In the genomic region with DNA sequence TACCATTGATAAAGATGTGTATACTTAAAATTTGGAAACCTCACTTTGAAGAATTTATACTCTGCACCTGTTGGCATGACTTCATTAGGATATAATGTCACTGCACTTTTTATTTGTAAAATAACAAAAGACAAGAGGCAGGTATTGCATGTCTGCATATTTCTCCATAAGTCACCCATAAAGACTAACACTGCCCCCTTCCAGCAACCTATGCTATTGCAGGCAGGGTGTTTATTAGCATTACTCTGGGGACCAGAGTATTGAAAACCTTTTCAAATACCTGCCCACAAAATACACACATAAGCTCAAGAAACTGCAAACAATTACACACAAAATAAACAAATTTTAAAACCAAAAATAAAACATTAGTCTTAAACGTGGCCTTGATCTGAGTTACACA, we compare ENCODE assay signal across 17 mouse cellular contexts. TPM values are rescaled to one million over a fixed set of nuclear protein-coding genes. Genes with fewer than 3 reads are reported as not detected.
DNase-seq lines count a peak whose midpoint lies in the region; ATAC-seq and TF ChIP-seq lines count a peak whose summit lies in the region.
"Had no signal": no experiment of that assay in that cellular context is flagged by ENCODE, and none has a peak within 500 bp of the region (broad histone marks: within the 10 kb centered on the region; RNA-seq: fewer than 3 reads in every experiment).

No protein-coding gene starts in this region.

- intact Hi-C loops in left cerebral cortex, adult 2 months (cut with DNase I) = no loop called here
- intact Hi-C loops in left cerebral cortex, postnatal 14 days (cut with DNase I) = no loop called here

- TF ChIP-seq RAD21 in MEL (IDR thresholded peaks at IDR 0.05; ENCODE audit: low read depth, low read length) = no peak

- peak; percentile 52 for TF ChIP-seq CTCF in left cerebral cortex, adult 2 months (IDR thresholded peaks at IDR 0.05)
- no peak; a peak in 2 of 6 replicates for TF ChIP-seq CTCF in MEL (IDR thresholded peaks at IDR 0.05 in 2 of 3, conservative IDR thresholded peaks at IDR 0.05 in 1 of 3; ENCODE audit: control insufficient read depth in 1 of 3, insufficient read depth in 1 of 3, low read depth in 2 of 3, low read length in 3 of 3, poor library complexity in 1 of 3, severe bottlenecking in 1 of 3)

- TF ChIP-seq EP300 in MEL (IDR thresholded peaks at IDR 0.05; ENCODE audit: low read depth in 1 of 2, low read length in 2 of 2) = no peak

- peak; percentile 7 for DNase-seq in forebrain, embryonic 14.5 days (ENCODE audit: low spot score)
- no peak for DNase-seq in left cerebral cortex, adult 2 months (ENCODE audit: extremely low spot score in 1 of 2, low spot score in 2 of 2)
- DNase-seq in left cerebral cortex, postnatal 14 days (ENCODE audit: low spot score in 2 of 2) = no peak
- peak; percentile 3 for DNase-seq in MEL (ENCODE audit: low read depth, low spot score)
- DNase-seq in mesoderm, embryonic 11.5 days (ENCODE audit: low read depth, low spot score) = peak; percentile 1
- no peak for DNase-seq in ovary, postnatal 10 days (ENCODE audit: low spot score)
- DNase-seq: heart, postnatal 36 days; kidney, adult 8-10 months had no signal

- no peak for TF ChIP-seq POLR2A in MEL (IDR thresholded peaks at IDR 0.05; ENCODE audit: control insufficient read depth in 1 of 2, insufficient read depth in 1 of 2, low read depth in 1 of 2, low read length in 2 of 2, poor library complexity in 1 of 2)

- 31% methylated on average over 1 of the region's 1 CpGs for WGBS in forebrain, embryonic 14.5 days
- WGBS in forebrain, embryonic 13.5 days = 43% methylated on average over 1 of the region's 1 CpGs

- no peaks in the 10 kb centered on the region for H3K4me1 ChIP-seq in forebrain, embryonic 14.5 days (ENCODE audit: control insufficient read depth, insufficient read depth, low read length)
- H3K4me1 ChIP-seq in forebrain, embryonic 13.5 days = no peaks in the 10 kb centered on the region
- no peaks in the 10 kb centered on the region for H3K4me1 ChIP-seq in MEL (ENCODE audit: control insufficient read depth in 1 of 2, insufficient read depth in 2 of 2, low read length in 2 of 2)
- H3K4me1 ChIP-seq: embryonic facial prominence, embryonic 15.5 days had no signal

- no peaks in the 10 kb centered on the region for H3K36me3 ChIP-seq in forebrain, embryonic 14.5 days (ENCODE audit: control insufficient read depth, insufficient read depth, low read length)
- no peaks in the 10 kb centered on the region for H3K36me3 ChIP-seq in forebrain, embryonic 13.5 days (ENCODE audit: poor library complexity, severe bottlenecking)
- no peaks in the 10 kb centered on the region for H3K36me3 ChIP-seq in MEL (ENCODE audit: control insufficient read depth in 1 of 2, insufficient read depth in 2 of 2, low read length in 2 of 2)
- H3K36me3 ChIP-seq: embryonic facial prominence, embryonic 15.5 days had no signal

- H3K9ac ChIP-seq in forebrain, embryonic 14.5 days (ENCODE audit: low read length) = no peak overlapping the region
- no peak overlapping the region for H3K9ac ChIP-seq in forebrain, embryonic 13.5 days
- H3K9ac ChIP-seq in MEL (ENCODE audit: control insufficient read depth, low read depth, low read length, poor library complexity, severe bottlenecking) = no peak overlapping the region
- H3K9ac ChIP-seq: embryonic facial prominence, embryonic 15.5 days had no signal

- no peak overlapping the region for H3K4me2 ChIP-seq in forebrain, embryonic 14.5 days (ENCODE audit: low read length)
- no peak overlapping the region for H3K4me2 ChIP-seq in forebrain, embryonic 13.5 days
- H3K4me2 ChIP-seq: embryonic facial prominence, embryonic 15.5 days had no signal

- H3K4me3 ChIP-seq in forebrain, embryonic 14.5 days (ENCODE audit: low read depth, low read length) = no peak overlapping the region
- H3K4me3 ChIP-seq in forebrain, embryonic 13.5 days = no peak overlapping the region
- no peak overlapping the region for H3K4me3 ChIP-seq in left cerebral cortex, adult 2 months
- no peak overlapping the region for H3K4me3 ChIP-seq in MEL (ENCODE audit: control insufficient read depth in 1 of 2, insufficient read depth in 1 of 2, low read depth in 2 of 2, low read length in 2 of 2)
- H3K4me3 ChIP-seq: embryonic facial prominence, embryonic 15.5 days had no signal

- H3K27me3 ChIP-seq in forebrain, embryonic 14.5 days (replicated peaks; ENCODE audit: control insufficient read depth, insufficient read depth, low read length) = no peaks in the 10 kb centered on the region
- no peaks in the 10 kb centered on the region for H3K27me3 ChIP-seq in forebrain, embryonic 13.5 days
- H3K27me3 ChIP-seq in MEL (ENCODE audit: control insufficient read depth in 1 of 2, insufficient read depth in 2 of 2, low read length in 2 of 2) = no peaks in the 10 kb centered on the region
- H3K27me3 ChIP-seq: embryonic facial prominence, embryonic 15.5 days had no signal

- ATAC-seq in forebrain, embryonic 14.5 days = no peak
- ATAC-seq in forebrain, embryonic 13.5 days = no peak

- H3K79me2 ChIP-seq in MEL (ENCODE audit: control insufficient read depth, insufficient read depth, low read length, poor library complexity) = no peaks in the 10 kb centered on the region

- no peak overlapping the region for H3K27ac ChIP-seq in forebrain, embryonic 14.5 days (ENCODE audit: low read depth, low read length)
- no peak overlapping the region for H3K27ac ChIP-seq in forebrain, embryonic 13.5 days
- H3K27ac ChIP-seq in left cerebral cortex, adult 2 months = no peak overlapping the region
- H3K27ac ChIP-seq in MEL (ENCODE audit: control insufficient read depth, low read depth, low read length) = no peak overlapping the region
- H3K27ac ChIP-seq: embryonic facial prominence, embryonic 15.5 days had no signal

- H3K9me3 ChIP-seq in forebrain, embryonic 14.5 days (replicated peaks; ENCODE audit: control insufficient read depth, low read length) = no peaks in the 10 kb centered on the region
- no peaks in the 10 kb centered on the region for H3K9me3 ChIP-seq in forebrain, embryonic 13.5 days (replicated peaks)
- no peaks in the 10 kb centered on the region for H3K9me3 ChIP-seq in MEL (replicated peaks; ENCODE audit: insufficient read depth, low read length)
- H3K9me3 ChIP-seq: embryonic facial prominence, embryonic 15.5 days had no signal

TF ChIP-seq in MEL, 35 proteins besides CTCF, POLR2A, EP300 and RAD21:
- TF ChIP-seq ETS1 (IDR thresholded peaks at IDR 0.05; ENCODE audit: low read depth, low read length) = no peak
- TF ChIP-seq TBP (IDR thresholded peaks at IDR 0.05; ENCODE audit: low read depth, low read length) = no peak
- TF ChIP-seq BHLHE40 (IDR thresholded peaks at IDR 0.05; ENCODE audit: borderline replicate concordance, low read depth, low read length) = no peak
- TF ChIP-seq CHD1 (IDR thresholded peaks at IDR 0.05; ENCODE audit: low read depth, low read length) = no peak
- no peak for TF ChIP-seq ELF1 (IDR thresholded peaks at IDR 0.05; ENCODE audit: low read depth, low read length)
- TF ChIP-seq MEF2A (IDR thresholded peaks at IDR 0.05; ENCODE audit: extremely low read depth, insufficient replicate concordance, low read depth, low read length, poor library complexity, severe bottlenecking) = no peak
- no peak for TF ChIP-seq RCOR1 (IDR thresholded peaks at IDR 0.05; ENCODE audit: low read depth, low read length)
- no peak for TF ChIP-seq MAZ (IDR thresholded peaks at IDR 0.05; ENCODE audit: low read depth, low read length)
- TF ChIP-seq SMC3 (IDR thresholded peaks at IDR 0.05; ENCODE audit: low read depth, low read length) = no peak
- TF ChIP-seq NRF1 (IDR thresholded peaks at IDR 0.05; ENCODE audit: insufficient read depth, low read depth, low read length, poor library complexity, severe bottlenecking) = no peak
- no peak for TF ChIP-seq CHD2 (IDR thresholded peaks at IDR 0.05; ENCODE audit: low read length)
- no peak for TF ChIP-seq TAL1 (IDR thresholded peaks at IDR 0.05; ENCODE audit: low read length)
- no peak for TF ChIP-seq MYC (IDR thresholded peaks at IDR 0.05; ENCODE audit: low read depth, low read length)
- no peak for TF ChIP-seq ZNF384 (IDR thresholded peaks at IDR 0.05; ENCODE audit: low read depth, low read length)
- TF ChIP-seq POLR2AphosphoS2 (IDR thresholded peaks at IDR 0.05; ENCODE audit: low read length) = no peak

RNA-seq across cellular contexts. Expression of a gene that starts 32.4 kb away (rescaled TPM):
- not detected in 2 replicates for polyA plus RNA-seq in forebrain, embryonic 14.5 days (2014; fragmentation: Nextera tagmentation; extraction: Ambion mirVana)
- polyA plus RNA-seq in forebrain, embryonic 13.5 days (2015; fragmentation: Nextera tagmentation; extraction: Ambion mirVana) = not detected in 2 replicates
- not detected for total RNA-seq in left cerebral cortex, adult 2 months (2021)
- not detected for total RNA-seq in left cerebral cortex, postnatal 14 days (2021)
- not detected in 2 replicates for total RNA-seq in MEL (2012; rRNA removed)
- not detected for polyA plus RNA-seq in MEL (2012; ENCODE audit: insufficient read depth in 1 of 2, insufficient read length in 2 of 2, low read depth in 1 of 2, low replicate concordance in 2 of 2, missing spikeins in 1 of 2)
- total RNA-seq: ES-E14; gastrocnemius, postnatal 4 days; heart, postnatal 36 days; layer of hippocampus, postnatal 10 days; neutrophil, adult 5-6 weeks had no signal
- polyA plus RNA-seq: embryonic facial prominence, embryonic 15.5 days; limb, embryonic 14.5 days; small intestine, adult 2 months; urinary bladder, adult 2 months had no signal

RNA-seq across cellular contexts. Expression of a gene that starts 44.9 kb away (rescaled TPM):
- not detected in 2 replicates for polyA plus RNA-seq in forebrain, embryonic 14.5 days (2014; fragmentation: Nextera tagmentation; extraction: Ambion mirVana)
- polyA plus RNA-seq in forebrain, embryonic 13.5 days (2015; fragmentation: Nextera tagmentation; extraction: Ambion mirVana) = not detected in 2 replicates
- not detected for total RNA-seq in left cerebral cortex, adult 2 months (2021)
- total RNA-seq in left cerebral cortex, postnatal 14 days (2021) = not detected
- not detected in 2 replicates for total RNA-seq in MEL (2012; rRNA removed)
- polyA plus RNA-seq in MEL (2012; ENCODE audit: insufficient read depth in 1 of 2, insufficient read length in 2 of 2, low read depth in 1 of 2, low replicate concordance in 2 of 2, missing spikeins in 1 of 2) = not detected
- total RNA-seq: ES-E14; gastrocnemius, postnatal 4 days; heart, postnatal 36 days; layer of hippocampus, postnatal 10 days; neutrophil, adult 5-6 weeks had no signal
- polyA plus RNA-seq: small intestine, adult 2 months; urinary bladder, adult 2 months had no signal

Comparison
In these comparisons a context has a peak if more than half of its experiments do, and no peak if none do; other contexts are left out.
1. DNase-seq: peak in forebrain, embryonic 14.5 days (single experiment), MEL (single experiment) and mesoderm, embryonic 11.5 days (single experiment); none in left cerebral cortex, adult 2 months (0 of 2), left cerebral cortex, postnatal 14 days (0 of 2) and ovary, postnatal 10 days (single experiment).